Mouse (Mus musculus): ENCODE results near the gene Slc7a5. TPM values are rescaled to one million over a fixed set of nuclear protein-coding genes. Genes with fewer than 3 reads are reported as not detected.

The Slc7a5 gene
- polyA plus RNA-seq, 1 experiment from 2014 or later: 37.1 TPM

DNA sequence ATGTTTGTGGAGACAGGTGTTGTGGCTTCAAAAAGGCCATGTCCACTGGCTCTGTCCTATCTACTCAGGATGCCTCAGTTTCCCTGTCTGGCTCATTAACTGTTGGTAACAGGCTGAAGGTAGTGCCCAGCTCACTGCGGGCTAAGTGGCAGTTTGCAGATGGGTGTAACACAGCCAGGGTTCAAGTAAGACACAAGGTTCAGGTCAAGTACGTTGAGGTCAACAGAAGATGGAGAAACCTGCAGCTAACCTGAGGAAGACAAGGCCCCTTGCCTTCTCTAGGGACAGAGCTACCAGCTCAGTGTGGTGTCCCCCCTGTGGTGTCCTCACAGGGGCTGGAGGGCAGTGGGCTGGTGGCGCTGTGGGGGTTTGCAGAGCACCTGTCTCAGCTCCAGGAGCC is 27.8 kb downstream of the Slc7a5 start:
- no peak overlapping the region for H3K4me3 ChIP-seq (ENCODE audit: low read depth, low read length)
- H3K36me3 ChIP-seq (ENCODE audit: control insufficient read depth, insufficient read depth, low read length): no peaks in the 10 kb centered on the region; the same call in 1 of the 2 replicates
- no peaks in the 10 kb centered on the region for H3K9me3 ChIP-seq (ENCODE audit: control insufficient read depth, low read length)
- WGBS: 91% methylated on average over 3 of the region's 3 CpGs
- no peak overlapping the region for H3K4me2 ChIP-seq (ENCODE audit: low read depth, low read length, severe bottlenecking)
- H3K9ac ChIP-seq (ENCODE audit: low read length): no peak overlapping the region
- H3K4me1 ChIP-seq (replicated peaks; ENCODE audit: control insufficient read depth, insufficient read depth, low read length): no peaks in the 10 kb centered on the region
- no peak overlapping the region for H3K27ac ChIP-seq (ENCODE audit: low read depth, low read length)
- H3K27me3 ChIP-seq (ENCODE audit: control insufficient read depth, insufficient read depth, low read length): no peaks in the 10 kb centered on the region
- DNase-seq (ENCODE audit: low spot score) (no peak), ATAC-seq (replicated peaks; ENCODE audit: low FRiP score) (no peak)

GRCm38 (mm10) chr8:121877828-121878480 is 29.5 kb downstream of the Slc7a5 start:
- 91% methylated on average over 7 of the region's 7 CpGs for WGBS
- Histone ChIP-seq H3K4me2 (ENCODE audit: low read depth, low read length, severe bottlenecking) (no peak overlapping the region), H3K27ac (ENCODE audit: low read depth, low read length) (no peak overlapping the region), H3K36me3 (ENCODE audit: control insufficient read depth, insufficient read depth, low read length) (no peaks in the 10 kb centered on the region; the same call in 1 of the 2 replicates), H3K4me1 (replicated peaks; ENCODE audit: control insufficient read depth, insufficient read depth, low read length) (no peaks in the 10 kb centered on the region), H3K9ac (ENCODE audit: low read length) (no peak overlapping the region), H3K9me3 (ENCODE audit: control insufficient read depth, low read length) (no peaks in the 10 kb centered on the region), H3K27me3 (ENCODE audit: control insufficient read depth, insufficient read depth, low read length) (no peaks in the 10 kb centered on the region), H3K4me3 (ENCODE audit: low read depth, low read length) (no peak overlapping the region)
- ATAC-seq (replicated peaks; ENCODE audit: low FRiP score) (no peak), DNase-seq (ENCODE audit: low spot score) (no peak)

DNA sequence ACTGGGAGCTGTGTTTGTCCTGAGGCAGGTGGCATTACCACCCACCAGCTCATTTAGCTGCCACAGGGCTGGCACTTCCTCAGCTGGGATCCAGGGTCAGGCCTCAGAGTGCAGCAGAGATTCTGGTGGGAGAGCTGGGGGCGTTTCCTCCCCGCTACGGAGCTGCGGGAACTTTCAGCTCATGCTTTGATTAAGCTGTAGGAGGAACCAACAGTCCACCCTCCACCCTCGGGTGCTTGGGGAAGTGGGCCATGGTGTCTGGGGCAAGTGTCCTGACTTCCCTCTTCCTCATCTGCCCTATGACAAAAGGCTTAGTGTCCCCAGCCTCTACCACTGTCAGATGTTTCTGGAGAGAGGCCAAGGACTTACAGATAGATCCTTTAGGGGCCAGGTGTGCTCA is 30.3 kb downstream of the Slc7a5 start:
- no peak for ATAC-seq (replicated peaks; ENCODE audit: low FRiP score)
- H3K4me1 ChIP-seq (replicated peaks; ENCODE audit: control insufficient read depth, insufficient read depth, low read length): 0 out of 2 replicates have a peak, but pooled peaks cover 1% of the 10 kb centered on the region
- no peak overlapping the region for H3K27ac ChIP-seq (ENCODE audit: low read depth, low read length)
- H3K4me2 ChIP-seq (ENCODE audit: low read depth, low read length, severe bottlenecking): no peak overlapping the region
- no peak overlapping the region for H3K4me3 ChIP-seq (ENCODE audit: low read depth, low read length)
- no peak overlapping the region for H3K9ac ChIP-seq (ENCODE audit: low read length)
- no peak for DNase-seq (ENCODE audit: low spot score)
- H3K27me3 ChIP-seq (ENCODE audit: control insufficient read depth, insufficient read depth, low read length): no peaks in the 10 kb centered on the region
- 77% methylated on average over 5 of the region's 5 CpGs for WGBS
- no peaks in the 10 kb centered on the region for H3K9me3 ChIP-seq (ENCODE audit: control insufficient read depth, low read length)
- H3K36me3 ChIP-seq (ENCODE audit: control insufficient read depth, insufficient read depth, low read length): no peaks in the 10 kb centered on the region; the same call in 1 of the 2 replicates

GRCm38 (mm10) chr8:121875517-121875916 is 32.0 kb downstream of the Slc7a5 start:
- Histone ChIP-seq H3K36me3 (ENCODE audit: control insufficient read depth, insufficient read depth, low read length) (no peaks in the 10 kb centered on the region; the same call in 1 of the 2 replicates), H3K27me3 (ENCODE audit: control insufficient read depth, insufficient read depth, low read length) (no peaks in the 10 kb centered on the region), H3K4me3 (ENCODE audit: low read depth, low read length) (no peak overlapping the region), H3K4me1 (replicated peaks; ENCODE audit: control insufficient read depth, insufficient read depth, low read length) (0 out of 2 replicates have a peak, but pooled peaks cover 4% of the 10 kb centered on the region), H3K9ac (ENCODE audit: low read length) (no peak overlapping the region), H3K4me2 (ENCODE audit: low read depth, low read length, severe bottlenecking) (no peak overlapping the region), H3K27ac (ENCODE audit: low read depth, low read length) (no peak overlapping the region), H3K9me3 (ENCODE audit: control insufficient read depth, low read length) (no peaks in the 10 kb centered on the region)
- no peak for DNase-seq (ENCODE audit: low spot score)
- 90% methylated on average over 9 of the region's 9 CpGs for WGBS
- ATAC-seq (replicated peaks; ENCODE audit: low FRiP score): no peak

GRCm38 (mm10) chr8:121875045-121875444 is 32.4 kb downstream of the Slc7a5 start:
- Histone ChIP-seq H3K9ac (ENCODE audit: low read length) (no peak overlapping the region), H3K4me2 (ENCODE audit: low read depth, low read length, severe bottlenecking) (no peak overlapping the region), H3K9me3 (ENCODE audit: control insufficient read depth, low read length) (no peaks in the 10 kb centered on the region), H3K27me3 (ENCODE audit: control insufficient read depth, insufficient read depth, low read length) (no peaks in the 10 kb centered on the region), H3K27ac (ENCODE audit: low read depth, low read length) (no peak overlapping the region), H3K36me3 (ENCODE audit: control insufficient read depth, insufficient read depth, low read length) (no peaks in the 10 kb centered on the region), H3K4me1 (replicated peaks; ENCODE audit: control insufficient read depth, insufficient read depth, low read length) (0 out of 2 replicates have a peak, but pooled peaks cover 4% of the 10 kb centered on the region), H3K4me3 (ENCODE audit: low read depth, low read length) (no peak overlapping the region)
- DNase-seq (ENCODE audit: low spot score) (no peak), ATAC-seq (replicated peaks; ENCODE audit: low FRiP score) (no peak)
- WGBS: 91% methylated on average over 3 of the region's 3 CpGs

- H3K27me3 ChIP-seq (ENCODE audit: control insufficient read depth, insufficient read depth, low read length): no peaks in the 10 kb centered on the region
- no peak overlapping the region for H3K27ac ChIP-seq (ENCODE audit: low read depth, low read length)
- H3K36me3 ChIP-seq (ENCODE audit: control insufficient read depth, insufficient read depth, low read length): no peaks in the 10 kb centered on the region
- H3K4me3 ChIP-seq (ENCODE audit: low read depth, low read length): no peak overlapping the region
- no peak for ATAC-seq (replicated peaks; ENCODE audit: low FRiP score)
- H3K9me3 ChIP-seq (ENCODE audit: control insufficient read depth, low read length): no peaks in the 10 kb centered on the region
- H3K9ac ChIP-seq (ENCODE audit: low read length): no peak overlapping the region
- 73% methylated on average over 9 of the region's 9 CpGs for WGBS
- no peak overlapping the region for H3K4me2 ChIP-seq (ENCODE audit: low read depth, low read length, severe bottlenecking)
- DNase-seq (ENCODE audit: low spot score): no peak
- H3K4me1 ChIP-seq (replicated peaks; ENCODE audit: control insufficient read depth, insufficient read depth, low read length): 0 out of 2 replicates have a peak, but pooled peaks cover 4% of the 10 kb centered on the region
These were observed 33.5 kb downstream of the Slc7a5 start for GRCm38 (mm10) chr8:121874031-121874430.

DNA sequence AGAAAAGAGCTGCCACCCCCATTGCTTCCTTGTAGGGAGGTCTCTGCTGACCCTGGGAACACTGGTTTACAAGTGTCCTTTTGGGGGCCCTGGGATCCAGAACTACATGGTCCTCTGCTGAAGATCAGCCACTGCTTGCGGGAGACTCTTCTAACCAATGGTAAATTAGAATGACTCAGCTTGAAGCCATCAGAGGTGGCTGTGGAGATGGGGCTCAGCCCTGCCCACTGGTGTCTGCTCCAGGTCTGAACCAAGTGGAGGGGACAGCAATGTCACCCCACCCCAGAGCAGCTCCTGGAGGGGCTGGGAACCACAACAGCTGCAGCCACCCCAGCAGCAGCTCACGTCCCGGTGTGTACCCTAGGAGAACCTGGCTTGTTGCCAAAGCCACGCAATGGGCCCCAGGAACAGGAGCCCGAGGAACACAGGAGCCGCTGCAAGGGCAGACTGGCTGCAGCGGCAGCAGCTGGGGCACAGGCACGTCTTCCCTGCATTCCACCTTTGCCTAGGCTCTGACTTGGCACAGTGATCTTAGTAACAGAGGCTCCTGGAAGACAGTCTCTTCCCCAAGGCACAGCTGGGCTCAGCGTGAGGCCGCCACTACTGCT is 35.6 kb downstream of the Slc7a5 start:
- ATAC-seq (replicated peaks; ENCODE audit: low FRiP score): no peak
- 42% methylated on average over 10 of the region's 10 CpGs for WGBS
- no peaks in the 10 kb centered on the region for H3K36me3 ChIP-seq (ENCODE audit: control insufficient read depth, insufficient read depth, low read length)
- no peak overlapping the region for H3K27ac ChIP-seq (ENCODE audit: low read depth, low read length)
- H3K4me3 ChIP-seq (ENCODE audit: low read depth, low read length): no peak overlapping the region
- H3K9me3 ChIP-seq (ENCODE audit: control insufficient read depth, low read length): no peaks in the 10 kb centered on the region
- 0 out of 2 replicates have a peak, but pooled peaks cover 4% of the 10 kb centered on the region for H3K4me1 ChIP-seq (replicated peaks; ENCODE audit: control insufficient read depth, insufficient read depth, low read length)
- H3K9ac ChIP-seq (ENCODE audit: low read length): no peak overlapping the region
- no peak for DNase-seq (ENCODE audit: low spot score)
- H3K27me3 ChIP-seq (ENCODE audit: control insufficient read depth, insufficient read depth, low read length): no peaks in the 10 kb centered on the region
- H3K4me2 ChIP-seq (ENCODE audit: low read depth, low read length, severe bottlenecking): no peak overlapping the region

DNA sequence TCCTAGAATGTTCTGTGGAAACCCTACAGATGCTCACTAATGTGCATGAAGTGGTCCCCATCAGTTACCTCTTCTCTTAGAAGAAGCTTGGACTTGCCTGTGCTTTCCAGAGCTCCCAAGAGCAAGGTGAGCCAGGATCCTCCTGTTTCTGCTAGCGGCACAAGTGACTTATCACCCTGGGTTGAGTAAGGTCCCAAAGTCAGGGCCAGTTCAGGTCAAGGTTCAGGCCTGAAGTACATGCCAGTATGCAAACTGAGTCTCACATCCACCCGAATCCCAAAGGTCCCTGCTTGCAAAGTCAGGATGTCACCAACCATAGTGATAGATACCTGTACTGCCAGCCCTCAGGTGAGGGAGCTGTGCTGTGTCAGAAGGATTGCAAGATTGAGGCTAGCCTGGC is 37.3 kb downstream of the Slc7a5 start:
- no peaks in the 10 kb centered on the region for H3K36me3 ChIP-seq (ENCODE audit: control insufficient read depth, insufficient read depth, low read length)
- no peak overlapping the region for H3K4me2 ChIP-seq (ENCODE audit: low read depth, low read length, severe bottlenecking)
- no peak overlapping the region for H3K4me3 ChIP-seq (ENCODE audit: low read depth, low read length)
- no peak overlapping the region for H3K9ac ChIP-seq (ENCODE audit: low read length)
- H3K27me3 ChIP-seq (ENCODE audit: control insufficient read depth, insufficient read depth, low read length): no peaks in the 10 kb centered on the region
- WGBS: 92% methylated on average over 2 of the region's 2 CpGs
- 0 out of 2 replicates have a peak, but pooled peaks cover 4% of the 10 kb centered on the region for H3K4me1 ChIP-seq (replicated peaks; ENCODE audit: control insufficient read depth, insufficient read depth, low read length)
- ATAC-seq (replicated peaks; ENCODE audit: low FRiP score): no peak
- H3K27ac ChIP-seq (ENCODE audit: low read depth, low read length): no peak overlapping the region
- no peaks in the 10 kb centered on the region for H3K9me3 ChIP-seq (ENCODE audit: control insufficient read depth, low read length)
- DNase-seq (ENCODE audit: low spot score): no peak

- ATAC-seq (replicated peaks; ENCODE audit: low FRiP score) (no peak), DNase-seq (ENCODE audit: low spot score) (no peak)
- no peaks in the 10 kb centered on the region for H3K27me3 ChIP-seq (ENCODE audit: control insufficient read depth, insufficient read depth, low read length)
- no peaks in the 10 kb centered on the region for H3K9me3 ChIP-seq (ENCODE audit: control insufficient read depth, low read length)
- H3K4me3 ChIP-seq (ENCODE audit: low read depth, low read length): no peak overlapping the region
- H3K27ac ChIP-seq (ENCODE audit: low read depth, low read length): no peak overlapping the region
- H3K9ac ChIP-seq (ENCODE audit: low read length): no peak overlapping the region
- no peaks in the 10 kb centered on the region for H3K36me3 ChIP-seq (ENCODE audit: control insufficient read depth, insufficient read depth, low read length)
- 0 out of 2 replicates have a peak, but pooled peaks cover 4% of the 10 kb centered on the region for H3K4me1 ChIP-seq (replicated peaks; ENCODE audit: control insufficient read depth, insufficient read depth, low read length)
- WGBS: 81% methylated on average over 7 of the region's 7 CpGs
- no peak overlapping the region for H3K4me2 ChIP-seq (ENCODE audit: low read depth, low read length, severe bottlenecking)
These were observed 38.6 kb downstream of the Slc7a5 start for GRCm38 (mm10) chr8:121868896-121869295.

Data from forebrain, embryonic 11.5 days (tissue).